Mouse (Mus musculus) intestine, postnatal 0 days (tissue): ENCODE results near the gene Rab1b. TPM values are rescaled to one million over a fixed set of nuclear protein-coding genes. Genes with fewer than 3 reads are reported as not detected.
A peak's percentile ranks its signal among the peaks of the same experiment; 100 is the strongest.

Experiments
- ATAC-seq: fragments of 200-750 bp; cut with Nextera tagmentation; 2 replicates; pipeline ENCODE4 v1.8.0; 2017; ENCODE audit warnings: mild to moderate bottlenecking, moderate TSS enrichment, moderate library complexity
- H3K27ac ChIP-seq: fragments of 300-500 bp; sonication (generic); 2 replicates; pipeline ENCODE4 v1.5.1; 2014; ENCODE audit warnings: mild to moderate bottlenecking, low read depth, low read length, moderate library complexity
- H3K27me3 ChIP-seq: fragments of 300-500 bp; sonication (generic); replicated peaks from 2 replicates; pipeline ENCODE4 v1.6.1; 2014; ENCODE audit warnings: low read length, mixed read lengths; ENCODE audit not compliant: control insufficient read depth, insufficient read depth
- H3K36me3 ChIP-seq: fragments of 300-500 bp; sonication (generic); 2 replicates; pipeline ENCODE4 v1.6.1; 2014; ENCODE audit warnings: mild to moderate bottlenecking, moderate library complexity; ENCODE audit not compliant: control insufficient read depth, insufficient read depth
- H3K4me1 ChIP-seq: fragments of 300-500 bp; sonication (generic); replicated peaks from 2 replicates; pipeline ENCODE4 v1.6.1; 2014; ENCODE audit warnings: antibody characterized with exemption, low read length, mixed read lengths; ENCODE audit not compliant: control insufficient read depth, insufficient read depth
- H3K4me2 ChIP-seq: fragments of 300-500 bp; sonication (generic); replicated peaks from 2 replicates; pipeline ENCODE4 v1.6.1; 2014; ENCODE audit warnings: low read depth, mild to moderate bottlenecking, moderate library complexity
- H3K4me3 ChIP-seq: fragments of 300-500 bp; sonication (generic); 2 replicates; pipeline ENCODE4 v1.5.1; 2014; ENCODE audit warnings: low read depth, low read length
- H3K9ac ChIP-seq: fragments of 300-500 bp; sonication (generic); 2 replicates; pipeline ENCODE4 v1.6.1; 2014; ENCODE audit warnings: mild to moderate bottlenecking, low read depth, low read length
- H3K9me3 ChIP-seq: fragments of 300-500 bp; sonication (generic); 2 replicates; pipeline ENCODE4 v1.6.1; 2016; ENCODE audit warnings: mixed run types; ENCODE audit not compliant: control insufficient read depth
- CTCF ChIP-seq: sonication (generic); IDR thresholded peaks from 2 replicates; pipeline ENCODE4 v1.5.1; 2016; ENCODE audit warnings: low read depth, mild to moderate bottlenecking, control low read depth, antibody characterized with exemption, moderate library complexity
- WGBS: fragments of 180-500 bp; shearing (Covaris S2); extraction: QIAGEN DNeasy Blood & Tissue Kit; methylation state at CpG from one replicate; pipeline ENCODE4 v1.1.7; 2014; 5-methylcytosine and 5-hydroxymethylcytosine counted together
- polyA plus RNA-seq: library from polyadenylated mRNA; unstranded; fragments of >200 nt; fragmentation: Nextera tagmentation; extraction: Ambion mirVana; gene quantifications from 2 replicates; pipeline ENCODE4 v1.2.1, GENCODE M21; 2015

Gene Rab1b
- polyA plus RNA-seq, 1 experiment from 2014 or later, result 185 TPM

- H3K9ac ChIP-seq, result no peak overlapping the region
Observed at GRCm38 (mm10) chr19:5058801-5059771, 47.8 kb downstream of the Rab1b start.

GRCm38 (mm10) chr19:5057876-5058775 is 48.7 kb downstream of the Rab1b start:
- Histone ChIP-seq H3K27me3 (no peaks in the 10 kb centered on the region; the same call in 1 of the 2 replicates), H3K4me1 (no peaks in the 10 kb centered on the region), H3K9ac (no peak overlapping the region), H3K4me3 (no peak overlapping the region), H3K27ac (no peak overlapping the region), H3K4me2 (no peak overlapping the region; the same call in 1 of the 2 replicates), H3K36me3 (no peaks in the 10 kb centered on the region), H3K9me3 (no peaks in the 10 kb centered on the region)
- TF ChIP-seq CTCF, result no peak
- ATAC-seq, result no peak
- WGBS, result 26% methylated on average over 16 of the region's 16 CpGs

More at GRCm38 (mm10) chr19:5058801-5059771, 47.8 kb downstream of the Rab1b start:
- Histone ChIP-seq H3K4me1 (no peaks in the 10 kb centered on the region), H3K27ac (peak overlapping the region; percentile 28; the same call in 1 of the 2 replicates), H3K9me3 (no peaks in the 10 kb centered on the region), H3K27me3 (no peaks in the 10 kb centered on the region; the same call in 1 of the 2 replicates), H3K4me2 (peak overlapping the region; percentile 17; the same call in 1 of the 2 replicates), H3K36me3 (no peaks in the 10 kb centered on the region), H3K4me3 (no peak overlapping the region)
- ATAC-seq, result no peak; the same call in 1 of the 2 replicates
- WGBS, result 26% methylated on average over 10 of the region's 10 CpGs
- TF ChIP-seq CTCF, result no peak

- H3K4me1 ChIP-seq, result no peaks in the 10 kb centered on the region
- TF ChIP-seq CTCF, result peak; percentile 80
- H3K27me3 ChIP-seq, result no peaks in the 10 kb centered on the region
- no peaks in the 10 kb centered on the region for H3K36me3 ChIP-seq
- H3K9ac ChIP-seq, result no peak overlapping the region
- ATAC-seq, result no peak
- WGBS, result 16% methylated on average over 6 of the region's 6 CpGs
- H3K27ac ChIP-seq, result no peak overlapping the region
- no peak overlapping the region for H3K4me3 ChIP-seq
- H3K4me2 ChIP-seq, result no peak overlapping the region
- no peaks in the 10 kb centered on the region for H3K9me3 ChIP-seq
Observed at GRCm38 (mm10) chr19:5056251-5056650, 50.6 kb downstream of the Rab1b start.

- peak; percentile 34 for ATAC-seq
- no peaks in the 10 kb centered on the region for H3K4me1 ChIP-seq
- H3K4me2 ChIP-seq, result no peak overlapping the region
- no peak overlapping the region for H3K27ac ChIP-seq
- H3K4me3 ChIP-seq, result no peak overlapping the region
- H3K27me3 ChIP-seq, result no peaks in the 10 kb centered on the region
- peaks cover 5% of the 10 kb centered on the region for H3K36me3 ChIP-seq
- H3K9me3 ChIP-seq, result no peaks in the 10 kb centered on the region
- no peak overlapping the region; the same call in 1 of the 2 replicates for H3K9ac ChIP-seq
- peak; percentile 88 for TF ChIP-seq CTCF
- WGBS, result 22% methylated on average over 9 of the region's 9 CpGs
Observed at GRCm38 (mm10) chr19:5053909-5054308, 53.0 kb downstream of the Rab1b start.

- no peak overlapping the region for H3K4me3 ChIP-seq
- H3K9me3 ChIP-seq, result no peaks in the 10 kb centered on the region
- H3K27me3 ChIP-seq, result no peaks in the 10 kb centered on the region
- WGBS, result 80% methylated on average over 17 of the region's 17 CpGs
- peaks cover 14% of the 10 kb centered on the region for H3K36me3 ChIP-seq
- H3K4me2 ChIP-seq, result no peak overlapping the region
- no peak overlapping the region for H3K27ac ChIP-seq
- no peaks in the 10 kb centered on the region for H3K4me1 ChIP-seq
- TF ChIP-seq CTCF, result no peak
- no peak overlapping the region for H3K9ac ChIP-seq
- ATAC-seq, result no peak
Observed at GRCm38 (mm10) chr19:5052853-5053252, 54.0 kb downstream of the Rab1b start.
